Mouse (Mus musculus): Measurements from ENCODE around the gene Vmo1.

GRCm38 (mm10) chr11:70472716-70473115, 41.7 kb downstream of the Vmo1 start:
- no peak for TF ChIP-seq CTCF (IDR thresholded peaks at IDR 0.05; ENCODE audit: extremely low read depth, insufficient read depth, insufficient read length, insufficient replicate concordance)
- no peak for TF ChIP-seq POLR2A (IDR thresholded peaks at IDR 0.05; ENCODE audit: low read depth, low read length)

Measured in spleen, adult 2 months (tissue).